Mouse (Mus musculus) liver, embryonic 13.5 days (tissue): ENCODE data around the gene Ptprs. TPM values are rescaled to one million over a fixed set of nuclear protein-coding genes. Genes with fewer than 3 reads are reported as not detected.
A peak's percentile ranks its signal among the peaks of the same experiment; 100 is the strongest.

Experiments used
- ATAC-seq: fragments of 200-750 bp; cut with Nextera tagmentation; 2 replicates; pipeline ENCODE4 v1.8.0; 2017; ENCODE audit warnings: low read depth, mild to moderate bottlenecking, moderate number of reproducible peaks, moderate library complexity
- DNase-seq: peaks from one replicate; pipeline ENCODE4 v3.0.0; 2022
- H3K27ac ChIP-seq: fragments of 300-500 bp; sonication (generic); 2 replicates; pipeline ENCODE4 v1.5.1; 2015; ENCODE audit warnings: moderate library complexity, mild to moderate bottlenecking, inconsistent platforms
- H3K27me3 ChIP-seq: fragments of 300-500 bp; sonication (generic); 2 replicates; pipeline ENCODE4 v1.6.1; 2015; ENCODE audit warnings: mild to moderate bottlenecking, inconsistent platforms
- H3K36me3 ChIP-seq: fragments of 300-500 bp; sonication (generic); 2 replicates; pipeline ENCODE4 v1.6.1; 2015; ENCODE audit warnings: mild to moderate bottlenecking, inconsistent platforms
- H3K4me1 ChIP-seq: fragments of 300-500 bp; sonication (generic); replicated peaks from 2 replicates; pipeline ENCODE4 v1.6.1; 2015; ENCODE audit warnings: inconsistent platforms
- H3K4me2 ChIP-seq: fragments of 300-500 bp; sonication (generic); 2 replicates; pipeline ENCODE4 v1.6.1; 2015; ENCODE audit warnings: inconsistent platforms, mild to moderate bottlenecking, moderate library complexity
- H3K4me3 ChIP-seq: fragments of 300-500 bp; sonication (generic); replicated peaks from 2 replicates; pipeline ENCODE4 v1.5.1; 2015; ENCODE audit warnings: mild to moderate bottlenecking, inconsistent platforms
- H3K9ac ChIP-seq: fragments of 300-500 bp; sonication (generic); 2 replicates; pipeline ENCODE4 v1.6.1; 2015; ENCODE audit warnings: mild to moderate bottlenecking, inconsistent platforms
- H3K9me3 ChIP-seq: fragments of 300-500 bp; sonication (generic); replicated peaks from 2 replicates; pipeline ENCODE4 v1.6.1; 2016; ENCODE audit warnings: inconsistent platforms
- WGBS: fragments of 180-500 bp; shearing (Covaris S2); methylation state at CpG from one replicate; pipeline ENCODE4 v1.1.7; 2015; ENCODE audit not compliant: insufficient replicate concordance; 5-methylcytosine and 5-hydroxymethylcytosine counted together
- polyA plus RNA-seq: library from polyadenylated mRNA; unstranded; fragments of >200 nt; fragmentation: Nextera tagmentation; extraction: Ambion mirVana; gene quantifications from 2 replicates; pipeline ENCODE4 v1.2.1, GENCODE M21; 2015

Gene Ptprs
- polyA plus RNA-seq, 1 experiment from 2014 or later, result 6.2 TPM

DNA sequence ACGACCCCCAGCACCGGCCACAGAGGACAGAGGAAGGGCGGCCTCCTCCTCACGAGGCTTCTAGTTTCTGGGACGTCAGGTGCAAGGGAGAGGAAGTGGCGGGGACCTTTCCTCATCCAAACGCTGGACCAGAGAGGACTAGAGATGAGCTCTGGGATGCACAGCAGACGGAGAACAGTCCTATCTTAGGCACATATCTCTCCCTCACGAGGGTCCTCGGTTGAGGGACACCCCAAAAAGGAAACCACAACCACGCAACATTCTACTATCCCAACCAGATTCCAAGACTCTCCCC, 2.7 kb downstream of the Ptprs start:
- H3K9me3 ChIP-seq, result 0 out of 2 replicates have a peak, but pooled peaks cover under 1% of the 10 kb centered on the region
- no peaks in the 10 kb centered on the region for H3K36me3 ChIP-seq
- H3K4me3 ChIP-seq, result peak overlapping the region; percentile 58
- 3% methylated on average over 11 of the region's 11 CpGs for WGBS
- H3K4me1 ChIP-seq, result peaks cover 69% of the 10 kb centered on the region
- H3K4me2 ChIP-seq, result peak overlapping the region; percentile 73
- DNase-seq (no peak), ATAC-seq (no peak)
- no peak overlapping the region for H3K9ac ChIP-seq
- H3K27ac ChIP-seq, result no peak overlapping the region
- peaks cover 99% of the 10 kb centered on the region for H3K27me3 ChIP-seq

- ATAC-seq (no peak), DNase-seq (no peak)
- no peaks in the 10 kb centered on the region for H3K36me3 ChIP-seq
- 2% methylated on average over 50 of the region's 50 CpGs for WGBS
- peak overlapping the region; percentile 58 for H3K4me3 ChIP-seq
- peak overlapping the region; percentile 73 for H3K4me2 ChIP-seq
- H3K9ac ChIP-seq, result peak overlapping the region; percentile 22; the same call in 1 of the 2 replicates
- H3K27me3 ChIP-seq, result peaks cover 97% of the 10 kb centered on the region
- no peak overlapping the region for H3K27ac ChIP-seq
- H3K9me3 ChIP-seq, result 0 out of 2 replicates have a peak, but pooled peaks cover 3% of the 10 kb centered on the region
- H3K4me1 ChIP-seq, result peaks cover 72% of the 10 kb centered on the region
Observed at GRCm38 (mm10) chr17:56472733-56473610, 3.3 kb downstream of the Ptprs start.

DNA sequence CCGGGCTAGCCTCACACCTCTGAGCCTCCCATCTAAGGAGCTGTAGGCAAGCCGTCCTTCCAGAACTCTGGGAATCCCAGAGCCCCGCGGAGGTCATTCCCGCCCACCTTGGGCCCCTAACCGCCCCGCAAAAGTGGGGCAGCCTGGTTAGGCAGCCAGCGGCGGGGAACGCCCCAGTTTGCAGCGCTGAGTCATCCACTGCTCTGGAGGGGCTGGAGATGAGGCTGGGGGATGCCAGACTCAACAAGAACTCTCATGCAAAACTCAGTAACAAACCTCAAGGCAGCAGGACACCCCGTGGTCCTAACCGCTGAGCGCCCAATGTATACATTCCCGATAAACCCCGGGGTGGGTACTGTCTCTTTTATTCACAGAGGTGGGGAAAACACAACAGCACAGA, 4.2 kb downstream of the Ptprs start:
- DNase-seq, result no peak
- Histone ChIP-seq H3K36me3 (no peaks in the 10 kb centered on the region), H3K4me1 (peaks cover 72% of the 10 kb centered on the region), H3K27ac (no peak overlapping the region), H3K9me3 (0 out of 2 replicates have a peak, but pooled peaks cover 3% of the 10 kb centered on the region), H3K9ac (no peak overlapping the region; the same call in 1 of the 2 replicates), H3K4me2 (peak overlapping the region; percentile 73), H3K27me3 (peaks cover 89% of the 10 kb centered on the region), H3K4me3 (peak overlapping the region; percentile 58)
- no peak for ATAC-seq
- 4% methylated on average over 16 of the region's 16 CpGs for WGBS

DNA sequence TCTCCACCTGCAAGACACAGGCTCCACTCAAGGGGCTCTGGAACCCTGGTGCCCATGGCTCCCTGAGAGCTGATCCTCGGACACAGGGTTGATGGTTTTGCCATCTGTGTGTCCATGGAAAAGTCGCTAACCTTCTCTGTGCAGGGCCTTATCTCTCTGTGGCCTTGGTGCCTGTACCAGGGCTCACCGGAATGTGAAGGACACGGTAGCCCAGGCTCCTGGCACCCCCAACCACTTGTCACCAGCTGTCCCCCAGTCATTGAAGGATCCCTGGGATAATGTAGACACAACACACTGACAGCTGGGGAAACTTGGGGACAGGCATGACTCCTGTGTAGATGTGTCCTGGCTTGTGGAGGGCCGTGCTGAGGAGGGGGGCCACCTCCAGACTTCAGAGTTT, 5.1 kb downstream of the Ptprs start:
- Histone ChIP-seq H3K27ac (no peak overlapping the region), H3K4me2 (no peak overlapping the region), H3K36me3 (no peaks in the 10 kb centered on the region), H3K4me3 (no peak overlapping the region), H3K27me3 (peaks cover 79% of the 10 kb centered on the region), H3K4me1 (peaks cover 70% of the 10 kb centered on the region), H3K9me3 (0 out of 2 replicates have a peak, but pooled peaks cover 3% of the 10 kb centered on the region), H3K9ac (no peak overlapping the region)
- ATAC-seq, result no peak
- DNase-seq, result no peak
- WGBS, result 61% methylated on average over 5 of the region's 5 CpGs

DNA sequence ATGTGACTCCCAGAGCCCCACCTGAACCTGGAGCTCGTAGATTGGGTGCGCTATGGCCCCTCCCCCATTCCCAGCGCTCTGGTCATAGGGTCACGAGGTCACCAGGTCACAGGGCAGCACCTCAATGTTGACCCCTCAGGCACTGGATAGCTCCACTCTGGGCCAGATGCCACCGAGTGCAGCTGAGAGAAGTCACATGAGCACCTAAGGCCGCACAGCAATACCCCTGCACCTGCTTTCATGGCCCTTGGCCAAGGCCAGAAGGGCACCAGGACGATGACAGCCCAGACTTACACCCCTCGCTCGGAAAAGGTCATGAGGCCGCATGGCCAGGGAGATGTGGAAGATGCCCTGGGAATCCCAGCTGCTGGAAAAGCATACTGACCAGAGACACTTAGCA, 5.7 kb downstream of the Ptprs start:
- Histone ChIP-seq H3K36me3 (no peaks in the 10 kb centered on the region), H3K4me2 (peak overlapping the region; percentile 53), H3K27ac (peak overlapping the region; percentile 13; the same call in 1 of the 2 replicates), H3K4me3 (peak overlapping the region; percentile 43), H3K4me1 (peaks cover 64% of the 10 kb centered on the region), H3K27me3 (peaks cover 73% of the 10 kb centered on the region), H3K9ac (no peak overlapping the region), H3K9me3 (0 out of 2 replicates have a peak, but pooled peaks cover 3% of the 10 kb centered on the region)
- ATAC-seq (peak; percentile 52), DNase-seq (no peak)
- 33% methylated on average over 10 of the region's 10 CpGs for WGBS

GRCm38 (mm10) chr17:56470001-56470436, 6.3 kb downstream of the Ptprs start:
- Histone ChIP-seq H3K4me3 (peak overlapping the region; percentile 43), H3K4me2 (peak overlapping the region; percentile 53), H3K9ac (no peak overlapping the region), H3K36me3 (no peaks in the 10 kb centered on the region), H3K9me3 (0 out of 2 replicates have a peak, but pooled peaks cover 3% of the 10 kb centered on the region), H3K27me3 (peaks cover 68% of the 10 kb centered on the region), H3K27ac (no peak overlapping the region; the same call in 1 of the 2 replicates), H3K4me1 (peaks cover 58% of the 10 kb centered on the region)
- no peak for DNase-seq
- 0 out of 2 replicates have a peak, but pooled peaks have one; percentile 7 for ATAC-seq
- WGBS, result 4% methylated on average over 26 of the region's 26 CpGs

- Histone ChIP-seq H3K9ac (no peak overlapping the region), H3K27ac (no peak overlapping the region), H3K36me3 (no peaks in the 10 kb centered on the region), H3K4me3 (no peak overlapping the region), H3K9me3 (0 out of 2 replicates have a peak, but pooled peaks cover 3% of the 10 kb centered on the region), H3K27me3 (peaks cover 60% of the 10 kb centered on the region), H3K4me2 (peak overlapping the region; percentile 53), H3K4me1 (peaks cover 51% of the 10 kb centered on the region)
- DNase-seq (no peak), ATAC-seq (0 out of 2 replicates have a peak, but pooled peaks have one; percentile 19)
- WGBS, result 22% methylated on average over 8 of the region's 8 CpGs
Observed at GRCm38 (mm10) chr17:56469275-56469674, 7.0 kb downstream of the Ptprs start.

- H3K4me2 ChIP-seq, result no peak overlapping the region
- no peak overlapping the region for H3K27ac ChIP-seq
- 33% methylated on average over 7 of the region's 7 CpGs for WGBS
- H3K9ac ChIP-seq, result no peak overlapping the region
- no peaks in the 10 kb centered on the region for H3K36me3 ChIP-seq
- H3K4me3 ChIP-seq, result no peak overlapping the region
- 0 out of 2 replicates have a peak, but pooled peaks cover 3% of the 10 kb centered on the region for H3K9me3 ChIP-seq
- H3K27me3 ChIP-seq, result peaks cover 56% of the 10 kb centered on the region
- H3K4me1 ChIP-seq, result peaks cover 47% of the 10 kb centered on the region
- ATAC-seq, result no peak
- DNase-seq, result no peak
Observed at GRCm38 (mm10) chr17:56468870-56469269, 7.4 kb downstream of the Ptprs start.

- Histone ChIP-seq H3K36me3 (no peaks in the 10 kb centered on the region), H3K4me1 (peaks cover 44% of the 10 kb centered on the region), H3K27me3 (peaks cover 51% of the 10 kb centered on the region), H3K4me3 (no peak overlapping the region), H3K9me3 (0 out of 2 replicates have a peak, but pooled peaks cover 3% of the 10 kb centered on the region), H3K27ac (peak overlapping the region; percentile 32; the same call in 1 of the 2 replicates), H3K4me2 (no peak overlapping the region), H3K9ac (no peak overlapping the region)
- no peak for ATAC-seq
- no peak for DNase-seq
- WGBS, result 72% methylated on average over 9 of the region's 9 CpGs
Observed at GRCm38 (mm10) chr17:56468380-56468779, 7.9 kb downstream of the Ptprs start.

- no peak overlapping the region for H3K27ac ChIP-seq
- no peak for ATAC-seq
- no peaks in the 10 kb centered on the region for H3K36me3 ChIP-seq
- H3K9me3 ChIP-seq, result 0 out of 2 replicates have a peak, but pooled peaks cover 3% of the 10 kb centered on the region
- no peak overlapping the region for H3K4me3 ChIP-seq
- H3K4me2 ChIP-seq, result no peak overlapping the region
- H3K9ac ChIP-seq, result no peak overlapping the region
- H3K4me1 ChIP-seq, result peaks cover 44% of the 10 kb centered on the region
- H3K27me3 ChIP-seq, result peaks cover 42% of the 10 kb centered on the region
- DNase-seq, result no peak
- WGBS, result 76% methylated on average over 6 of the region's 7 CpGs
Observed at GRCm38 (mm10) chr17:56467456-56467884, 8.8 kb downstream of the Ptprs start.

DNA sequence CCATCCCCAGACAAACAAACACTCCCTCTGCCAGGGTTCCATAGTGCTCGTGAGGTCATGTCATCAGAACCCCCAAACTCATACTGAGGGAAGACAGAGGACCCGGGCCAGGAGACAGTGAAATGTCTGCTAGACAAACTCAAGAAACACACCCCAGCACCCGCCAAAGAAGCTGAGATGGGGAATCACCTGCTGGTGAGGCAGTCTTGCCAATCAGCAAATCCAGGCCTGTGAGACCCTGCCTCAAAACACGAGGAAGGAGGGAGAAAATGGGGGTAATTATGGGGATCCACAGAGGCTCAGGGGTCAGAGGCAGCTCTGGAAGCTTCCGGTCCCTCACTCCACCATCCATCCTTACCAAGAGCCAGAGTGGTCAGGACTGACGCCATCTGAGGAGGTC, 9.5 kb downstream of the Ptprs start:
- H3K27me3 ChIP-seq, result peaks cover 35% of the 10 kb centered on the region
- no peak overlapping the region for H3K9ac ChIP-seq
- no peak overlapping the region for H3K4me2 ChIP-seq
- H3K4me3 ChIP-seq, result no peak overlapping the region
- H3K27ac ChIP-seq, result no peak overlapping the region
- peaks cover 43% of the 10 kb centered on the region for H3K4me1 ChIP-seq
- 0 out of 2 replicates have a peak, but pooled peaks cover 3% of the 10 kb centered on the region for H3K9me3 ChIP-seq
- ATAC-seq, result no peak
- H3K36me3 ChIP-seq, result no peaks in the 10 kb centered on the region
- DNase-seq, result no peak
- 50% methylated on average over 6 of the region's 6 CpGs for WGBS
